Mouse (Mus musculus) olfactory bulb, adult 2 months (tissue): ENCODE measurements around the gene Stau1. TPM values are rescaled to one million over a fixed set of nuclear protein-coding genes. Genes with fewer than 3 reads are reported as not detected.

Source experiments
- H3K27ac ChIP-seq: fragments of 200-500 bp; 2 replicates; pipeline ENCODE4 v1.5.1; 2012; ENCODE audit warnings: low read depth, low read length; ENCODE audit not compliant: insufficient read depth
- H3K4me1 ChIP-seq: fragments of 200-500 bp; 2 replicates; pipeline ENCODE4 v1.6.1; 2012; ENCODE audit warnings: low read length; ENCODE audit not compliant: control insufficient read depth, insufficient read depth
- H3K4me3 ChIP-seq: fragments of 200-500 bp; 2 replicates; pipeline ENCODE4 v1.5.1; 2012; ENCODE audit warnings: mild to moderate bottlenecking, low read depth, low read length, moderate library complexity; ENCODE audit not compliant: insufficient read depth
- CTCF ChIP-seq: fragments of 200-500 bp; IDR thresholded peaks from 2 replicates; pipeline ENCODE4 v1.5.1; 2012; ENCODE audit warnings: low read depth, mild to moderate bottlenecking, low read length, moderate library complexity; ENCODE audit not compliant: insufficient read depth
- POLR2A ChIP-seq: fragments of 200-500 bp; IDR thresholded peaks from 2 replicates; pipeline ENCODE4 v1.6.1; 2012; ENCODE audit warnings: mild to moderate bottlenecking, low read depth, low read length, moderate library complexity; ENCODE audit not compliant: insufficient read depth
- WGBS: fragments of 180-500 bp; shearing (Covaris S2); methylation state at CpG from one replicate; pipeline ENCODE4 v1.1.7; 2018; 5-methylcytosine and 5-hydroxymethylcytosine counted together
- polyA plus RNA-seq: library from polyadenylated mRNA; stranded (reverse); fragments of >200 nt; gene quantifications from 2 replicates; pipeline ENCODE4 v1.2.4, GENCODE M21; 2012; ENCODE audit warnings: low replicate concordance; ENCODE audit not compliant: missing spikeins, insufficient read depth, insufficient read length

The Stau1 gene
- polyA plus RNA-seq, 1 experiment = not detected

DNA sequence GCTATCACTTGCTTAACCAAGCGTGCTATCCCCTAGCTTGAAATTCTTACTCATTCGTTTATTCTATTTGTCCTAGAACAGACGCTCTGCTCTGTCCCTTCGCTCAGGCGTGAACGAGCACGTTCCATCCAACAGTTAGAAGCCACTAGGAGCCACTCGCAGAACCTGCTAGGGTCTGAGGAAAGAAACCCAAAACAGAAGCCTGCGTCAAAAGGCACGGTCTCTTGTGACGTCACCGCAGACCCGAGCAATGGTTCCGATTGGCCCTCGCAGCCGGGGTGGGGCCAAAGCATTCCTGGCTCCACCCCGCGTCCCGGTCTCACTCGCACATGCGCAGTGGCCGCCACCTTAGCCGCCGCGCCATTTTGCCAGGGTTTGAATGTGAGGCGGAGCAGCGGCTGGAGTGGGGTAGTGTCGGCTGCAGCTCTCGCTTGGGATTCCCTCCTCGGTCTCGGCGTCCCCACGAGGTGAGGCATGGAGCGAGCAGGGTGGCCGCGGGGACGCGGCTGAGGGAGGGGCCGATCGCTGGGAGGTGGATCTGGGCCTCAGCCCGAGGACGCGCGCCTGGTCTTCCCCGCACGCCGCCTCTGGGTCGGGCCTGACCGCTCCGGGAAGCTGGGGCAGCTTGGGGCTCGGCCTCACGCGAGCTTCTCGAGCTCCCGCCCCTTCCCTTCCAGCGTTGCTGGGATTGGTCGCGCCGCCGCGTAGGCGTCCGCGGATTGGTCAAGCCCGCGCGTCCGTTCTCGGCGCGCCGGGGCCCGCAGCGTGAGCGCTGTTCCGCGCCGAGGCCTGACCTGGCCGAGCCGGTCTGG lies 90.2 kb downstream of the Stau1 start, which contains the start of gene Cse1l:
Gene Cse1l, plus strand, starts transcription at position 330 of the 812 bp plus-strand sequence.
- H3K4me3 ChIP-seq = peak within 1 kb of the TSS; percentile 79
- H3K4me1 ChIP-seq = peaks cover 11% of the 10 kb centered on the region
- under 1% methylated on average over 78 of the region's 80 CpGs for WGBS
- peak within 1 kb of the TSS; percentile 92 for H3K27ac ChIP-seq
- TF ChIP-seq POLR2A = peak; percentile 79
- no peak for TF ChIP-seq CTCF

DNA sequence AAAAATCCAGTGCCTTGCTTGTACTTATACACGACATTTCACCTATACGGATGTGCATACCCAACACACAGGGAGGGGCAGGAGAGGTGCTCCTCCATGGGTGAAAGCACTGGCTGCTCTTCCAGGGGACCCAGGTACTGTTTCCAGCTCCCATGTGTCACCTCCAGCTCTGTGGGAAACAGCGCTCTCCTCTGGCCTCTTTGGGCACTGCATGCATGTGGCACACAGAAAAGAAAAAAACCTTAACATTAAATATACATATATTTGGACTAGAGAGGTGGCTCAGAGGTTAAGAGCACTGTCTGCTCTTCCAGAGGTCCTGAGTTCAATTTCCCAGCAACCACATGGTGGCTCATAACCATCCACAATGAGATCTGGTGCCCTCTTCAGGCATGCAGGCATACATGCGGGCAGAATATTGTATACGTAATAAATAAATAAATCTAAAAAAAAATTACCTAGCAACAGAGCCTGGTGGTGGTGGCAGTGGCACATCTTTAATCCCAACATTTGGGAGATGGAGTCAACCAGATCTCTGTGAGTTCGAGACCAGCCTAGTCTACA lies 92.3 kb downstream of the Stau1 start:
- WGBS = 90% methylated on average over 6 of the region's 6 CpGs
- peaks cover 11% of the 10 kb centered on the region for H3K4me1 ChIP-seq
- H3K27ac ChIP-seq = no peak overlapping the region
- TF ChIP-seq POLR2A (no peak), CTCF (no peak)
- no peak overlapping the region for H3K4me3 ChIP-seq

DNA sequence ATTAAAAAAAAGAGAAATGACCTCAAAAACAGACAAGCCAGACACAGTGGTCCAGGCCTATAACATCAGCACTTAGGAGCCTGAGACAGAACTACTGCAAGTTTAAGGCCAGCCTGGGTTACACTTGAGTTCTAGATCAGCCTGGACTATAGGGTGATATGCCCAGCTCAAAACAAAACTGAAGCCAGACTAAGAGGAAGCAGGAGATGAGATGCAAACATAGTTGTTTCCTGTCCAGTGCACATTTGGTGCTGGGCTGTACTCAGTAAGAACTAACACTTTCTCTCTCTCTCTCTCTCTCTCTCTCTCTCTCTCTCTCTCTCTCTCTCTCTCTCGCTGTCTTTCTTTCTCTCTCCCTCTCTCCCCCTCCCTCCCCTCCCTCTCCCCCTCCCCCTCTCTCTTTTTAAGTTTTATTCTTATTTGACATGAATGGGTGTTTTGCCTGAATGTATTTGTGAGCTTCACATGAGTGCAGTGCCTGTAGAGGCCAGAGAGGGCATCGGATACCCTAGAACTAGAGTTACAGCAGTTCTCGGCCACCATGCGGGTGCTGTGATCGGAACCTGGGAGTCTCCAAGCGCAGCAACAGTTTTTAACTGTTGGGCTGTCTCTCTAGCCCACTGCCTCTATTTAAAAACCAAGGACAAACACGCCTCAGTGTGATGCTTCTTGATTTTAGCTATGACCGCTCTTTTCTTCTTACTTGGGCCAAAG lies 95.2 kb downstream of the Stau1 start:
- no peak overlapping the region for H3K27ac ChIP-seq
- peaks cover 6% of the 10 kb centered on the region for H3K4me1 ChIP-seq
- TF ChIP-seq CTCF = no peak
- TF ChIP-seq POLR2A = no peak
- H3K4me3 ChIP-seq = no peak overlapping the region
- 89% methylated on average over 8 of the region's 8 CpGs for WGBS

- H3K4me1 ChIP-seq = peaks cover 9% of the 10 kb centered on the region
- WGBS = 75% methylated on average over 3 of the region's 3 CpGs
- no peak overlapping the region for H3K27ac ChIP-seq
- H3K4me3 ChIP-seq = no peak overlapping the region
- TF ChIP-seq CTCF (no peak), POLR2A (no peak)
Observed at GRCm38 (mm10) chr2:166899746-166900145, 96.4 kb downstream of the Stau1 start.

GRCm38 (mm10) chr2:166899161-166899560 lies 96.9 kb downstream of the Stau1 start:
- Histone ChIP-seq H3K27ac (no peak overlapping the region), H3K4me1 (peaks cover 9% of the 10 kb centered on the region), H3K4me3 (no peak overlapping the region)
- 89% methylated on average over 2 of the region's 2 CpGs for WGBS
- no peak for TF ChIP-seq CTCF
- TF ChIP-seq POLR2A = no peak

Other genes with a start within 250 kb of the Stau1 start
- not detected in 2 replicates for gene Trp53rkb, start 203.8 kb downstream of the Stau1 start, polyA plus RNA-seq
- gene Arfgef2, start 190.7 kb downstream of the Stau1 start, polyA plus RNA-seq = 46.0 TPM in 1 of 2 replicates, not detected in the other
- gene Cse1l, start 90.3 kb downstream of the Stau1 start, polyA plus RNA-seq = not detected in 2 replicates
- not detected in 2 replicates for gene Ddx27, start 18.9 kb upstream of the Stau1 start, polyA plus RNA-seq
- not detected in 2 replicates for gene Znfx1, start 66.7 kb upstream of the Stau1 start, polyA plus RNA-seq
- gene Kcnb1, start 193.9 kb upstream of the Stau1 start, polyA plus RNA-seq = 145 TPM in 1 of 2 replicates, not detected in the other
- gene Ptgis, start 244.3 kb upstream of the Stau1 start, polyA plus RNA-seq = not detected in 2 replicates